Mouse (Mus musculus) small intestine, adult 2 months (tissue): ENCODE results near the gene Madcam1. TPM values are rescaled to one million over a fixed set of nuclear protein-coding genes. Genes with fewer than 3 reads are reported as not detected.

Experiments used
- H3K27ac ChIP-seq: fragments of 200-500 bp; 2 replicates; pipeline ENCODE4 v1.5.1; 2012; ENCODE audit warnings: low read depth, low read length, control low read depth, inconsistent platforms; ENCODE audit not compliant: insufficient read depth
- H3K27me3 ChIP-seq: fragments of 200-500 bp; 2 replicates; pipeline ENCODE4 v1.6.1; 2012; ENCODE audit warnings: mild to moderate bottlenecking, moderate library complexity, low read length, inconsistent platforms; ENCODE audit not compliant: control insufficient read depth, insufficient read depth
- H3K36me3 ChIP-seq: fragments of 200-500 bp; 2 replicates; pipeline ENCODE4 v1.6.1; 2012; ENCODE audit warnings: mild to moderate bottlenecking, low read length, control low read depth, inconsistent platforms; ENCODE audit not compliant: control insufficient read depth, insufficient read depth
- H3K4me1 ChIP-seq: fragments of 200-500 bp; 2 replicates; pipeline ENCODE4 v1.6.1; 2012; ENCODE audit warnings: low read length, inconsistent platforms, mixed read lengths; ENCODE audit not compliant: control insufficient read depth, insufficient read depth, insufficient read length
- H3K4me3 ChIP-seq: fragments of 200-500 bp; 2 replicates; pipeline ENCODE4 v1.5.1; 2012; ENCODE audit warnings: low read depth, mild to moderate bottlenecking, control low read depth, inconsistent platforms, low read length, moderate library complexity
- CTCF ChIP-seq: fragments of 200-500 bp; IDR thresholded peaks from 2 replicates; pipeline ENCODE4 v1.5.1; 2012; ENCODE audit warnings: low read depth, mild to moderate bottlenecking, control low read depth, inconsistent platforms, low read length, moderate library complexity, mixed read lengths; ENCODE audit not compliant: insufficient replicate concordance, insufficient read length; ENCODE audit errors: extremely low read depth
- POLR2A ChIP-seq: fragments of 200-500 bp; IDR thresholded peaks from 2 replicates; pipeline ENCODE4 v1.6.1; 2012; ENCODE audit warnings: low read depth, mild to moderate bottlenecking, control low read depth, inconsistent platforms, low read length, moderate library complexity
- WGBS: fragments of 180-500 bp; shearing (Covaris S2); methylation state at CpG from one replicate; pipeline ENCODE4 v1.1.7; 2018; 5-methylcytosine and 5-hydroxymethylcytosine counted together
- polyA plus RNA-seq: library from polyadenylated mRNA; depleted of rRNA; stranded (reverse); fragments of >200 nt; gene quantifications from 2 replicates; pipeline ENCODE4 v1.2.3, GENCODE M21; 2012

The Madcam1 gene
- polyA plus RNA-seq, 1 experiment = 20.7 TPM

DNA sequence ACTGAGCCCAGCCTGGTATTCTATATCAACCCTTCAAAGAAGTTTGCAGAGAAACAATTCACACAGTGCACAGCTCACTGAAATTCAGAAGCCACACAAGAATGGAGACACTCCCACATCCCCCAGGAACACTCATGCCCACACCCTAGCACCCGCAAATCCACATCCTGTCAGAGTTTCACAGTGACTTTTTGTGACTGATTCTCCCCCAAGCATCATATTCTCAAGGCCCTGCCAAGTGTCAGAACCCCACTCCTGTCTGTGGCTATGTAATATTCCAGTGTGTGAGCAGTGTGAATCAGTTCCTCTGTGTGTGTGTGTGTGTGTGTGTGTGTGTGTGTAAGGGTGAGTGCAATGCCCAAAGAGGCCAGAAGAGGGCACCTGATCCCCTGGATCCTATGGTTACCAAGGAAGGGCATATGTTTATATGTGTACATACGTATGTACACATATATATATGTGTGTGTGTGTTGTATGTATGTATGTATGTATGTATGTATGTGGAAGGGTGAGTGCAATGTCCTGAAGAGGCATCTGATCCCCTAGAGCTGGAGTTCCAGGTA, 27.7 kb downstream of the Madcam1 start:
- H3K36me3 ChIP-seq = peaks cover 22% of the 10 kb centered on the region
- no peaks in the 10 kb centered on the region for H3K27me3 ChIP-seq
- no peak overlapping the region for H3K27ac ChIP-seq
- no peak overlapping the region for H3K4me3 ChIP-seq
- WGBS = 95% methylated on average over 2 of the region's 2 CpGs
- H3K4me1 ChIP-seq = peaks cover 13% of the 10 kb centered on the region
- TF ChIP-seq POLR2A (no peak), CTCF (no peak)

DNA sequence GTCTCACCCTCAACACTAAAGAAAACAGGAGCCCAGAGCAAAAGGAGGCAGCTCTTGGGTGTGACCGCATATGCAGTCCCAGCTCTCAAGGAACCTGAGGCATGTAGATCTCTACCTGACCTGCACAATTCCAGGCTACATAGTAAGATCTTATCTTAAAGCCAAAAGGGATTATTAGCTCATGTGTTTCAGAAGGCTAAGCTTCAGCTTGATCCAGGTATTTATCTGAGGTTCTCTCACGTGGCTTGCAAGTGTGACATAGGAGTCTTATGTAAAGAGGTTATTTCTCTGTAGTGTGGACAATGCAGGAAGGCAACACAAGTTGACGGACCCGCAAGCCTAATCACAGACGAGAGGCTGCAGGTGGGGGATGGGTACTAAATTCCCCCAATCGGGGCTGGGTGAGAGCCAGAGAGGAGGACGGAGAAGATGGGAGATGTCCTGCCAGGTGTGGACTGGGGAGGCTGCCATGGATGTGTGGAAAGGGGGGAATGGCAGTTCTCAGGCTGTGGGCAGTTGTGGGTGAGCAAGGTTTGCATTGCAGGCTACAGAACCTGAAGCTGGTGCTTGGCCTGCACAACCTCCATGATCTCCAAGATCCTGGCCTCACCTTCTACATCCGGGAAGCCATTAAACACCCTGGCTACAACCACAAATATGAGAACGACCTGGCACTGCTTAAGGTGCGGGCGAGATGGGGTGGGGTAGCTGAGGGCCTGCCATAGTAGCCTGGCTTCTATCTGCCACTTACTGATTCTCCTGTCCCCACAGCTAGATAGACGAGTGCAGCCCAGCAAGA, 29.4 kb downstream of the Madcam1 start:
- no peak overlapping the region for H3K4me3 ChIP-seq
- TF ChIP-seq POLR2A (no peak), CTCF (no peak)
- 75% methylated on average over 12 of the region's 12 CpGs for WGBS

DNA sequence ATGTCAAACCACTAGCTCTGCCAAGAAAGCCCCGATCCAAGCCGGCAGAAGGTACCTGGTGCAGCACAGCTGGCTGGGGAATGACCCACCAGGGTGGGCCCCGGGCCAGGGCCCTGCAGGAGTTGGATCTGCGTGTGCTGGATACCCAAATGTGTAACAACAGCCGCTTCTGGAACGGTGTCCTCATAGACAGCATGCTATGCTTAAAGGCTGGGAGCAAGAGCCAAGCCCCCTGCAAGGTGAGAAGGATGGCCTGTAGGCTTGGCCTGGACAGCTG, 30.0 kb downstream of the Madcam1 start:
- Histone ChIP-seq H3K27ac (no peak overlapping the region), H3K36me3 (0 out of 2 replicates have a peak, but pooled peaks cover under 1% of the 10 kb centered on the region), H3K27me3 (no peaks in the 10 kb centered on the region), H3K4me3 (no peak overlapping the region), H3K4me1 (peaks cover 31% of the 10 kb centered on the region)
- 88% methylated on average over 6 of the region's 6 CpGs for WGBS
- TF ChIP-seq CTCF (no peak), POLR2A (no peak)

More for the DNA sequence above, 29.4 kb downstream of the Madcam1 start:
- Histone ChIP-seq H3K36me3 (peaks cover 6% of the 10 kb centered on the region), H3K4me1 (peaks cover 28% of the 10 kb centered on the region), H3K27ac (no peak overlapping the region), H3K27me3 (no peaks in the 10 kb centered on the region)

DNA sequence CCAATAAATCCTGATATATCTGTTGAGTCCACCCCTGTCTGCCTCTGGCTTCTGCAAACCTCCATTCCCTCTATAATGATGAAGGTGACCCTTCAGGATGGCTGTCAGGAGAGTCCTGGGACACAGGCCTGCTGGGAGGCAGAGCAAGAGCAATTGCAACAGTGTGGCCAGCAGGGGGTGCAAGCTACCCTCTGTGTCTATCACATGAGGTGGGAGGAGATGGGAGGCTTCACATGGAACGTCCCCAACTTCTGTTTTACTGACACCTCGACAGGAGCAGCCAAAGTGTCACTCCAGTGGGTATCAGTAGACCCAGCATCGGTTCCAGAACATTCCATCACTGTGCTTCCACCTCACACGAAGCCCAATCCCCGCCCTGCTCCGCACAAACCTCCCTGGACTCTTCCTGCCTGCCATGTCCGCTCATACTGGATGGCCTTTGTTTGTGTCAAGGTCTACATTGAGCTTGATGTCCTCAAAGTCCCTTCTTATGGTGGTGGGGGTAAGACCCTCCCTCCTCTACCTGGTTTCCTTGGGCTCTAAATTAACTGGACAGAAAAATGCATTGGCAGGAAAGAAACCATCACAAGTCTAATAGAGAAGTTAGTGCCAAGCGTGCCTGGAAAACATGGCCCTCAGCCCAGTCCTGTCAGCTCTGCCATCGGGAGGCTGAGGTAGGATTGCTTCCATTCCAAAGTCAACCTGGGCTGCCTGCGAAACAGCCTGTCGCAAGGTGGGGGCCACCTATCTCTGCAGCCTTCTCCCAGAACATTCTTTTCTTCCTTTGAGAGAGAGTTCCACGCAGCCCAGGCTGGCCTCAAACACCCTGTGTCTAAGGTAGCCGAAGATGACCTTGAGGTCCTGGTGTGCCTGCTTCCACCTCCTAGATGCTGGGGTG, 31.1 kb downstream of the Madcam1 start:
- Histone ChIP-seq H3K36me3 (no peaks in the 10 kb centered on the region), H3K27me3 (no peaks in the 10 kb centered on the region), H3K4me3 (peak overlapping the region; percentile 40), H3K27ac (peak overlapping the region; percentile 100), H3K4me1 (peaks cover 31% of the 10 kb centered on the region)
- TF ChIP-seq POLR2A (no peak), CTCF (peak; percentile 87; the same call in 1 of the 2 replicates)
- WGBS = 15% methylated on average over 13 of the region's 13 CpGs

DNA sequence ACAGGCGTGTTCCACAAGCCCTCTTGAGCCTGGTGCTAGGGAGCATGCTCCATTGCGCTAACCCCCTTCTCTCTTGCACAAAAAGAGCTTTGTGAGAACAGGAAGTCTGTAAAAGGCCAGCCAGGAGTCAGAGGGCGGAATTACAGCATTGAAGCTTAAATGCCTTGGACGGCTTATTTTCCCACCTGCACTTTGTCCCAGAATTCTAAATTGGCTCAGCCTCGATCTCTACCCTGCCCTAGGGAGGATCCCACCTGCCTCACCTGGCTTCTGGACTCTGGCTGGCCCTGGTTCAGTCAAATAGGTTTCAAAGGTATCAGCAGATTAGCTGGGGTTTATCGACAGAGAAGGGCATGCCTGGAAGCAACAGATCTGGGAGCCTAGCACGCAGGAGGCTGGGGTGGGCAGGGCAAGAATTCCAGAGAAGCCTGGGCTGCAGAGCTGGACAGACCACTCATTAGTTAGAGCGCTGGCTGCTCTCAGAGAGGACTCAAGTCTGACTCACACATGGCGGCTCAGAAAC, 31.8 kb downstream of the Madcam1 start:
- H3K4me1 ChIP-seq = peaks cover 38% of the 10 kb centered on the region
- WGBS = 12% methylated on average over 9 of the region's 9 CpGs
- peak overlapping the region; percentile 100 for H3K27ac ChIP-seq
- no peaks in the 10 kb centered on the region for H3K36me3 ChIP-seq
- H3K4me3 ChIP-seq = peak overlapping the region; percentile 17; the same call in 1 of the 2 replicates
- TF ChIP-seq POLR2A (no peak; the same call in 1 of the 2 replicates), CTCF (no peak)
- H3K27me3 ChIP-seq = no peaks in the 10 kb centered on the region

DNA sequence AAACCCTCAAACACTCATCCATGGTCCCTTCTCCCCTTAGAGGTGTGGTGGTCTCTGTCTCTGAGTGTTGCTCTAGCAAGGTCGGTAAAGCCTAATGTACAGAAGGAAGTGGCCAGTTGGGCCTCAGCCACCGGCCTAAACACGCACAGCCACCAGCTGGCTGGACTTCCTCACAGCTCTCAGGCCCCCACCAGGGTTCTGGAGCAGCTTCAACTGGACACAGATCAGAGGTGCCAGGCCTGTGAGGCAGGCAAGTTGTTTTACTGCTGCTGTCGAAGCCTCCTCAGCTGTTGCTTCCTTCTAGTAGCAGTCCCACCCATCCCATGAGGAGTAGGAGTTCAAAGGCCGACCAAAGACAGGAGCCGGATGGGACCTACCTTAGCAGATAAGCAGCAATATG, 33.6 kb downstream of the Madcam1 start:
- Histone ChIP-seq H3K36me3 (no peaks in the 10 kb centered on the region), H3K27me3 (no peaks in the 10 kb centered on the region), H3K27ac (peak overlapping the region; percentile 100), H3K4me1 (peaks cover 44% of the 10 kb centered on the region), H3K4me3 (no peak overlapping the region)
- TF ChIP-seq POLR2A (peak; percentile 51; the same call in 1 of the 2 replicates), CTCF (no peak)
- WGBS = 13% methylated on average over 6 of the region's 6 CpGs
